Mouse (Mus musculus) liver, adult 2 months (tissue): ENCODE results near the gene Mfsd9. TPM values are rescaled to one million over a fixed set of nuclear protein-coding genes. Genes with fewer than 3 reads are reported as not detected.
"Not testable (repeated sequence)": the region's sequence is repeated elsewhere in the genome, so short reads cannot be mapped to it uniquely, and the experiment has no call there.

Experiments
- DNase-seq: peaks from one replicate; pipeline ENCODE4 v3.0.0-alpha.2; 2011; ENCODE audit warnings: low read depth, low spot score; ENCODE audit errors: extremely low read depth
- H3K27ac ChIP-seq: fragments of 200-500 bp; replicated peaks from 2 replicates; pipeline ENCODE4 v1.5.1; 2012; ENCODE audit warnings: low read depth, mild to moderate bottlenecking, control low read depth, inconsistent platforms, low read length; ENCODE audit not compliant: insufficient read depth
- H3K27me3 ChIP-seq: fragments of 200-500 bp; 2 replicates; pipeline ENCODE4 v1.6.1; 2012; ENCODE audit warnings: mild to moderate bottlenecking, moderate library complexity, low read length, inconsistent platforms; ENCODE audit not compliant: control insufficient read depth, insufficient read depth
- H3K36me3 ChIP-seq: fragments of 200-500 bp; 2 replicates; pipeline ENCODE4 v1.6.1; 2012; ENCODE audit warnings: low read length, inconsistent platforms; ENCODE audit not compliant: control insufficient read depth, insufficient read depth
- H3K4me1 ChIP-seq: fragments of 200-500 bp; 2 replicates; pipeline ENCODE4 v1.6.1; 2011; ENCODE audit warnings: low read length; ENCODE audit not compliant: control insufficient read depth, insufficient read depth
- H3K4me3 ChIP-seq: fragments of 200-500 bp; 2 replicates; pipeline ENCODE4 v1.5.1; 2011; ENCODE audit warnings: low read depth, mild to moderate bottlenecking, control low read depth, low read length, moderate library complexity; ENCODE audit not compliant: insufficient read depth
- H3K79me2 ChIP-seq: fragments of 200-500 bp; 2 replicates; pipeline ENCODE4 v1.6.1; 2012; ENCODE audit warnings: inconsistent platforms, mild to moderate bottlenecking, low read length, moderate library complexity; ENCODE audit not compliant: control insufficient read depth, insufficient read depth
- H3K9ac ChIP-seq: fragments of 200-500 bp; 2 replicates; pipeline ENCODE4 v1.6.1; 2012; ENCODE audit warnings: low read depth, mild to moderate bottlenecking, control low read depth, inconsistent platforms, low read length
- CTCF ChIP-seq: fragments of 200-500 bp; IDR thresholded peaks from 2 replicates; pipeline ENCODE4 v1.5.1; 2011; ENCODE audit warnings: low read depth, low read length, control low read depth
- POLR2A ChIP-seq: fragments of 200-500 bp; IDR thresholded peaks from 2 replicates; pipeline ENCODE4 v1.6.1; 2011; ENCODE audit warnings: low read length, control low read depth; ENCODE audit not compliant: insufficient read depth; ENCODE audit errors: extremely low read depth
- WGBS: fragments of 180-500 bp; shearing (Covaris S2); methylation state at CpG from one replicate; pipeline ENCODE4 v1.1.7; 2018; 5-methylcytosine and 5-hydroxymethylcytosine counted together
- polyA plus RNA-seq: library from polyadenylated mRNA; depleted of rRNA; stranded (reverse); fragments of >200 nt; gene quantifications from 2 replicates; pipeline ENCODE4 v1.2.3, GENCODE M21; 2012
- total RNA-seq: library from RNA; depleted of rRNA; stranded (reverse); fragments of >200 nt; gene quantifications from 2 replicates; pipeline ENCODE4 v1.2.3, GENCODE M21; 2014

The Mfsd9 gene
- total and polyA plus RNA-seq, 2 experiments = 1.2 to 1.8 TPM

DNA sequence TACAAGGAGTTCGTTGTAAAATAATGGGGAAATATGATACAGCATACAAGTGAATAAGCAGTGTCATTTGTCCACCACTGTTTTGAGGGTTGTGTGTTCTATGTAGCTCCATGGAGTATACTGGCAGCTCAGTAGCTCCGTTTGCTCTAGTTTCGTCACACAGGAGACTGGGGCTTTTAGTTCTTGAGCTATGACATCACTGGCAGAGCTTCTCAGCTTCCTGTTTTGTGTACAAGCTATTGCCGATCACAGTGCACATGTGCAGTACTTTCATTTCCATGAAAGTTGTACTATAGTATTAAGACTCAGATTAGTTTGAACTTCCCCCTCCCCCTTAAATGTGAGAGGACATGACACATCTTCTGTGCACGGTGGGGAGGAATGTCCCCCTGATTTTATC, 44.4 kb downstream of the Mfsd9 start:
- Histone ChIP-seq H3K4me3 (no peak overlapping the region), H3K79me2 (no peaks in the 10 kb centered on the region), H3K27me3 (no peaks in the 10 kb centered on the region), H3K36me3 (no peaks in the 10 kb centered on the region), H3K9ac (no peak overlapping the region), H3K27ac (no peak overlapping the region), H3K4me1 (no peaks in the 10 kb centered on the region)
- WGBS = 59% methylated on average over 5 of the region's 5 CpGs
- TF ChIP-seq POLR2A (no peak), CTCF (no peak)
- DNase-seq = no peak

- no peak for TF ChIP-seq CTCF
- TF ChIP-seq POLR2A = no peak
- H3K9ac ChIP-seq = no peak overlapping the region
- H3K36me3 ChIP-seq = no peaks in the 10 kb centered on the region
- H3K27me3 ChIP-seq = no peaks in the 10 kb centered on the region
- H3K4me1 ChIP-seq = no peaks in the 10 kb centered on the region
- H3K4me3 ChIP-seq = no peak overlapping the region
- H3K79me2 ChIP-seq = no peaks in the 10 kb centered on the region
- WGBS = 81% methylated on average over 2 of the region's 2 CpGs
- DNase-seq = no peak
- no peak overlapping the region for H3K27ac ChIP-seq
Measured at GRCm38 (mm10) chr1:40740739-40741138, 49.7 kb downstream of the Mfsd9 start.

DNA sequence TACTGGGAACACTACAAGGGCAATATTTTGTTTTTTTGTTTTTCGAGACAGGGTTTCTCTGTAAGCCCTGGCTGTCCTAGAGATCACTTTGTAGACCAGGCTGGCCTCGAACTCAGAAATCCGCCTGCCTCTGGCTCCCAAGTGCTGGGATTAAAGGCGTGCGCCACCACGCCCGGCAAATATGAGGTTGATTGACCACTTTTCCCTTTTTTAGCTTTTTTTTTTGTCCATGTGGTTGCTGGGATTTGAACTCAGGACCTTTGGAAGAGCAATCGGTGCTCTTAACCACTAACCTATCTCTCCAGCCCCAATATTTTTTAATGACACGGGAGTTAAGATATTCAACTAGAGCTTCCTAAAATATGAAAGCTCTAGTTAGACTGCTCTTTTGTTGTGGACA, 52.2 kb downstream of the Mfsd9 start:
- not testable (repeated sequence) for H3K27me3 ChIP-seq, H3K79me2 ChIP-seq, H3K27ac ChIP-seq, H3K9ac ChIP-seq, H3K36me3 ChIP-seq, H3K4me1 ChIP-seq, H3K4me3 ChIP-seq
- DNase-seq = peak; percentile 16
- 91% methylated on average over 9 of the region's 9 CpGs for WGBS

DNA sequence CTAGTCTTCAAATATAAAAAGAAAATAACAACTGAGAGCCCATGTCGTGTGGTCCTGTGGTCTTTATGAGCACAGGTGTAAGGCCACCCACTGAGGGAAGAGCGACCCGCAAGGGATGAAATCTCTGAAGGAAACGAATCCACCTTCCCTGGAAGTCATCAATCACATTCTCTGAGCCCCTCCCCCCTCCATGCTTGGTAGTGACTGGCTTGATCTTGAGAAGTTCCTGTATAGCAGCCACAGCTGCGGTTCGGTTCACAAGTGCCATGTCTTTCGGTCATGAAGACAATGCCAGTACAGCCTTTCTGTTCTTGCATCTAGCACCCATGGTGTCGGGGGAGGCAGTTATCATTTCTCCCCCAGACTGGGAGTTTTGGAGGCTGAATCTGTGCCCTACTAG, 52.8 kb downstream of the Mfsd9 start:
- TF ChIP-seq POLR2A (no peak), CTCF (no peak)
- H3K4me3 ChIP-seq = no peak overlapping the region
- no peak for DNase-seq
- WGBS = 72% methylated on average over 8 of the region's 8 CpGs
- no peak overlapping the region for H3K27ac ChIP-seq
- H3K27me3 ChIP-seq = no peaks in the 10 kb centered on the region
- H3K4me1 ChIP-seq = no peaks in the 10 kb centered on the region
- no peak overlapping the region for H3K9ac ChIP-seq
- H3K79me2 ChIP-seq = no peaks in the 10 kb centered on the region
- H3K36me3 ChIP-seq = no peaks in the 10 kb centered on the region

GRCm38 (mm10) chr1:40728636-40729035, 61.9 kb downstream of the Mfsd9 start:
- 81% methylated on average over 1 of the region's 1 CpGs for WGBS
- Histone ChIP-seq H3K36me3 (no peaks in the 10 kb centered on the region), H3K27ac (no peak overlapping the region), H3K79me2 (no peaks in the 10 kb centered on the region), H3K9ac (no peak overlapping the region), H3K27me3 (no peaks in the 10 kb centered on the region), H3K4me3 (no peak overlapping the region), H3K4me1 (no peaks in the 10 kb centered on the region)
- TF ChIP-seq POLR2A (no peak), CTCF (no peak)
- DNase-seq = no peak

DNA sequence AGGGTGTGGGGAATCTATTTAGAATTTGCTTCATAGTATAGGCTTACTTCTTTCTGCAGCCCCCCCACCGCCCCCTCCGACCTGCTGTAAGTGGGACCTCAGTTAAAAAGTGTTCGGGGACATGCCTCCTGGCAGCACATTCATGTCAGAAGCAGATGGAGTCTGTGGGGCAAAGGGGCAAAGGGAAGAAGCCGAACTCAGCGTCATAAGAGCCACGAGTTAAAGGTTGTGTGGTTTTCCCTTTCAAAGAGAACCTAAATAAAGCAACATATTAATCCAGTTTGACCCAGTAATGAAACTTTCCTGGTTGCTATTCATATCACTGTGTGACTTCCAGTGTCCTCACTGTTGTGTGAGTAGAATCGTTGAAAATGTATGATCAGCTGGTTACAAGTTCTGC, 63.1 kb downstream of the Mfsd9 start:
- DNase-seq = no peak
- Histone ChIP-seq H3K36me3 (no peaks in the 10 kb centered on the region), H3K27ac (no peak overlapping the region), H3K79me2 (no peaks in the 10 kb centered on the region), H3K4me1 (no peaks in the 10 kb centered on the region), H3K27me3 (no peaks in the 10 kb centered on the region), H3K9ac (no peak overlapping the region), H3K4me3 (no peak overlapping the region)
- TF ChIP-seq POLR2A (no peak), CTCF (no peak)
- 80% methylated on average over 7 of the region's 7 CpGs for WGBS
